Mouse (Mus musculus) thymus, postnatal 36 days (tissue): ENCODE results near the gene Btnl10.

Experiments
- DNase-seq, 2 experiments: peaks; one replicate each; pipeline ENCODE4 v3.0.0; 2022; ENCODE audit warnings: mixed read lengths in 2 of 2

The Btnl10 gene

DNA sequence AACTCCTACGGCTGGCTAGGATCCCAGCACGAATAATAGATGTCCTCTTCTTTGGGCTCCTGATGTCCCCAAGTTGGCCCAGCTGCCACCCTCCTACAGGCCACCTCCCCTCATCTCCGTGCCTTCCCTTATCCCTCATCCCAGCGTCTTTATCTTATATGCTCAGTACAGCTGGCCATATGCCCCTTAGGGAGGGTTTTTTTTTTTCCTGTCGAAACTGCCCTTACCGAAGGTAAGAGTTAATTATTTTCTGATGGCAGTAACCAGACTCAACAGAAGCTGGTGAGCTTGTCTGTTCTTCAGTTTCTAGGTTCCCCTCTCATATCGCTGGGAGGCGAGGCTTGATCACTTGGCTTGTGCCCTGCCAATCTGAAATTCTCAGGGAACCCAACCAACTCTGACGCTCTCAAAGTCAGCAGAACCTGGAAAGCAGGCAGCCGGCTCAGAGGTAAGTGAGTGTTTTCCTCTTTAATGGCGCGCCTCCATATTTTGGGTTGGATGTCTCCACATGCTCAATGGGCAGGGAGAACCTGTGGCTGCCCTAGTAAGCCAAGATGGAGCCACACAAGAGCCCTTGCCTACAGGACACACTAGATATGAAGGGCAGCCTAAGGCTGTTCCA, at the start of gene Btnl10:
TSS of gene Btnl10 (plus strand) at position 164 of the 622 bp plus-strand sequence.
- no peak for DNase-seq

DNA sequence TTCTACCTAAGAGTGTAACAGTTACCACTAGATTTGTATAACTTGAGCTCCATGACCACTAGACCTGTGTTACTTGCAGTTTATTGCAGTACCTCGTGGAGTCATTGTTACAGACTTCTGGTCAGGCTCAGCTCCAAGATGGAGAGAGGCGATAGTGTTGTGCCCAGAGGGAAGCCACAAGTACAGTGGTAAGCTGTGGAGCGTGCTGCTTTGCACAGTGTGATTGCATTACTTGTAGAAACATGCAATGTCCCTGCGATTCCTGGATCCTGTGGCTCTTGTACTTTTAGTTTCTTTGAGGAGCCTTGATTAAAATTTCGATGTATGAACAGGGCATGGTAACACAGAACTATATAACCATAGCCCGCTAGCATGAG, 49.8 kb upstream of the Btnl10 start:
- DNase-seq: no peak

DNA sequence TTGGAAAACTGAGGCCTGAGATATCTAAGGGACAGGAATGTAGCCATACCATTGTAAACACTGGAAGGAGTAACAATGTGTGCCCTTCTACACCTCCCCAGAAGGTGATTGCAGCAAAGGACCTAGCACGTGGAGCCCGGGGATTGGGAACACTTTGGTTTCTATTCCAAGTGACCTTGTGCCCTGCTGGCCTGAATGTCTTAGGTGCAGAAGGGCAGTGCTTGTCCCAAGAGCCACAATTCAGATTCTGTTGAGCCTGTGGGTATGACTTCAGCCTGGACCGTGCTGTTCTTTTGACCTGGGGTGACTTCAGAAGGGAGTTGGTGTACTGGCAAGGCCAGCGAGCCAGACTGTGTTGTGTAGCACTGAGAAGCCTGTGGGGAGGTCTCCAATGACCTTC, 46.7 kb upstream of the Btnl10 start:
- DNase-seq: no peak

DNA sequence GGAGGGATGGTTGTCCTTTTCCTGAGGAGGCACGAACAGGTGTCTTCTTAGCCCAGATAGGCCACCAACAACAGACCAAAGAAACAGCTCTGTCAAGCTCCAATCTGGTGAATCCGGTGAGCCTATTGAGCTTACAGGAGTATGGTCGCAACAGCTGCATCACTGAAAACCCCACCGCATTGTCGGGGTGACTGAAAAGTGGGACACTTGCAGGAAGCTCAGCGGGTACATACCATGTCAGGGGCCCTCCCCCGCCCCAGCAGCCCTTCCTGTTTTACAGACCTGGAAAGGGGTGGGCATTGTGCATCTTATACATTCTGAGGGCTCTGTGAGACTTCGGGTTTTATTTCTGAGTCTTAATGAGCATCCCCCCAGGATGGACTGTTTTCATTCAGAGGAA, 34.0 kb upstream of the Btnl10 start:
- DNase-seq: peak; percentile 82 to 91

DNA sequence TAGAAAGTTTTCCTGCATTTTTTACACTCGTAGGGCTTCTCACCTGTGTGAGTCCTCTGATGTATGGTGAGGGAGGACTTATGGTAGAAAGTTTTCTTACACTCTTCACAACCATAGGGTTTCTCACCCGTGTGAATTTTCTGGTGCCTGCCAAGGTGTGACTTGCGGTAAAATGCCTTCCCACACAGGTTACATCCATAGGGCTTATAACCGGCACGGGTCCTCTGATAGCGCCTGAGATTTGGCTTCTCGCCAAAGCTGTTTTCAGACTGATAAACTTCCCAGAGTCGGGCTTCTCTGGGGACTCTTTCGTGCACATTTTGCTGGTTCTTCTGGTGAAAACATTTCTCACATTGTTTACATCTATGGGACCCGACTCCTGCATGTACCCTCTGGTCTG, 27.2 kb upstream of the Btnl10 start:
- DNase-seq: no peak

DNA sequence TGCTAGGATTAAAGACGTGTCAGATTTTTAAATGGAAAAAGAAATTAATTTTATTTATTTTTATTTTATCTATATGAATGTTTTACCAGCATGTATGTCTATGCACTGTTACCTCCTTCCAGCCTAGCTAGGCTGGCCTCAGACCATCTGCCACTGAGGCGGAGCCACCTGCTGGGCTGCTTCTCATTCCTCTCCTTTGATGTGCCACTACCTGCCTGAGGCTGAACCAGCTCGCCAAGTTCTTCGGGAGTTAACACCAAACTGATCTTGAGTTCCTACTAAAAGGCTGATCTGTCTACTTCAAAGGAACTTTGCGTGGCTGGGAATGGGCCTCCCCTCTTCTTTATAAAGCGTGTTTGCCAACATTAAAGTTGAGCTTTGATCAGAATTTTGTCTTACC, 23.3 kb upstream of the Btnl10 start:
- peak; percentile 52 to 70 for DNase-seq

DNA sequence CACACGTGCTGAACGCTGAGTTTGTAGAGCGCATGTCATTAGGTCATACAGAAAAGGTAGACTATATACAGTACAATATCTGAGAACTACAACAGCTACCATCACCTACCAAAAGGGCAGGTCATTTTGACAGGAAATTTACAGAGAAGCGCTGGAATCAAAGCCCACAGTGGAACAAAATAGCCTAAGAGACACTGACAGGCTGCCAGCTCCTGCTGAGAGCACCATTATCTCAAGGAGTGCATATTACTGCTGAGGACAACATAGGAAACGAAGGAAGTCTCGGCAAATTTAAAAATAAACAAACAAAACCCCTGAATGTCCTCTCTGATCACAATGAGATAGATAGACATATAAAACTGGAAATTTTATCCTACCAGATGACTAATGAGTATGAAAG, 20.2 kb upstream of the Btnl10 start:
- no peak for DNase-seq

DNA sequence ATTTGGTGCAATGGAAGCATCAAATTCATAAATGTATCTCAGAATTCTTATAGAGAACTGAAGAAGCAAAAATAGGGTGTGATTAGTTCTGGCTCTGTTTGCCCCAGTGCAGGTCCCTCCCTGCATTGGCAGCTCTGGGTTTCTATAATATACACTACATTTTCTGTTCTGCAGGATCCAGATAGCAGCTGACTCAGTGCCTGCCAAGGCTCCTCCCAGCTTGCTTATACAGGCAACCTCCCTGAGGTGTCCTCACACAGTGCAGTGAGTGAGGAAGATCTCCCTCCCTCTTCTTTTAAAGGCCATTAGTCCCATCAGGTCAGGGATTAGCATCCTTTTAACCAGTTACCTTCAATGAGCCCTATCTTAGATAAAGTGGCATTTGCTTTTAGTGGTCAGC, 16.6 kb upstream of the Btnl10 start:
- no peak for DNase-seq

DNA sequence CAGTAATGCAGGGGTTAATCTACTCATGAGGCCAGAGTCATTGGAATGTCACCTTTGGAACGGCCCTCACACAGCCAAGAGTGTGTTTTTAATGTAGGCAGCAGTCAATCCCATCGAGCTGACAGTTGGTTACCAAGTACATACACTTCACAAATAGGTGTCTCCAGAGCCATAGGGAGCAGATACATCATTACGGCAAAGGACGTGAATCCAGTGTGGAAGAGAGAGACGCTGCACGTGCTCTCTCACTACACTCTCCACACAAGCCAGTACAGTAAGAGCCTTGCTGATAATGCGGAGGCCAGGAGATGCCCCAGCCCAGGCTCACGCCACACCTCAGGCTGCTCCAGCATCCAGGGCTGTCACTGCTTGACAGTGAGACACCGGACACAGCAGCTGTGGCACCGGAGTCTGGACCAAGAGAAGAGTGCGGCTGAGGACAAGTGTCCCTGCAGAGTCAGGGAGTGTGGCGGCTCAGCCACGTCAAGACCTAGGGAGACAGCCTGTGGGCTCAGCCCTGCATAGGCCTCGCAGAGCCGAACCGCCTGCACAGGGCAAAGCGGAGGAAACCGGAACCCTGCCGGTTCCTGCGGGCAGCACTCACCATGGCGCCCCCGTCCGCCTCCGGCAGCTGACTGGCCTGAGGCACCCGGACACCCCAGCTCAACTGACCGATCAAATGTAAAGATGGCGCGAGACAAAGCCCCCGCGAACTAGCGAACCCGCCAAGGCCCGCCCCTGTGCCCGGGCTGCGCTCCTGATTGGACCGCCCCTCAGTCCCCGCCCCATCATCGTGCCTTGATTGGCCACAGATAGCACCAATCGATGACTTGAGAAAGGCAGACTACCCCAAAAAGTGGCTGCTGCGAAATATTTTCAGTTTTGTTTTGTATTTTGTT, 13.9 kb upstream of the Btnl10 start, which contains the start of gene Zfp39:
TSS of gene Zfp39 (minus strand) at position 715 of the 899 bp plus-strand sequence.
- DNase-seq: peak; percentile 96 to 99

DNA sequence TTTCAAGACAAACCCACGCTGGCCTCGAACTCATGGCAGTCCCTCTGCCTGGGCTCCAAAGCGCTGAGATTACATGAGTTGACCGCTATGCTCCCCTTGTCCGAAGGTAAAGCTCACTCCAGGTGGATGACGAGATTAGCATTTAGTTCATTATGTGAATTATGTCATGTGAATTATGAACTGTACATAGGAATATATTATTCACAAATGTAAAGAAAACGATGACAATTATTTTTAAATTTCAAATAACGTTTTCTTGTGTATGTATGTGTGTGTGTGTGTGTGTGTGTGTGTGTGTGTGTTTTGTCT, 13.3 kb upstream of the Btnl10 start:
- no peak for DNase-seq

DNA sequence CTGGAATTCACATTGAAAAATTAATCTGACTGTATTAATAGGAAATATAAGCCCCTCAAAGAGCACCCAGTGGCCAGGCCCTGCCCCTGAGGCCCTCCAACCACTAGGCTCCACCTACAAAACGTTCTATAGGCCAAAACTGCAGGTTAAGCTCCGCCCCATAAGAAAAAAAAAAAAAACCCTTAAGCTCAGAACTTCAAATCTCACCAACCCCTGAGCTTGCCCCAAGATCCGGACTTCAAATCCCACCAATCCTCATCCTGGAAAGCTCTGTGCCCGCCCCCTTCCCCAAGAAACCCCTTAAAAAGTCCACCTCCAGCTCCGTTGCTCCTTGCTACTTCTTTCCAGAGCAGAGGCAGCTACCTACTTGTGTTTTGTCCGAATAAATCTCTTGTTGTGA, 12.9 kb upstream of the Btnl10 start:
- DNase-seq: no peak

DNA sequence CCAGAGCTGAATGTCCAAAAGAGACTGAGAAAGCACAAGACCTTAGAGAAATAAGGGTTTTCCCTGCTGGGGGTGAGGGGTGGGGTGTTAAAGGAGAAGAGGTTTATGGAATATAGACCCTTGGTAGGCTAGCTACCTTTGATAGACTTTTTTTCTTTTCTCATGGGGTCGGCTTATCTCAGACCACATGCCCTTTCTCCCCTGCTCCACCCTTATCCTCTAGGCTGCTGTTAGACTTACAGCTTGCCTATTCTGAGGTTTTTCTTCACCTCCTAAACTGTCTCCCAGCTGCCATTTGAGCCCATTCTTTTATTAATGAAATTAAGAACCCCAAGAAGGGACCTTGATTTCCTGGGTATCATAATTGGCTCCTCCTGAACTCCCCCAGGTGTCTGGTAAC, 3.9 kb upstream of the Btnl10 start:
- no peak for DNase-seq

DNA sequence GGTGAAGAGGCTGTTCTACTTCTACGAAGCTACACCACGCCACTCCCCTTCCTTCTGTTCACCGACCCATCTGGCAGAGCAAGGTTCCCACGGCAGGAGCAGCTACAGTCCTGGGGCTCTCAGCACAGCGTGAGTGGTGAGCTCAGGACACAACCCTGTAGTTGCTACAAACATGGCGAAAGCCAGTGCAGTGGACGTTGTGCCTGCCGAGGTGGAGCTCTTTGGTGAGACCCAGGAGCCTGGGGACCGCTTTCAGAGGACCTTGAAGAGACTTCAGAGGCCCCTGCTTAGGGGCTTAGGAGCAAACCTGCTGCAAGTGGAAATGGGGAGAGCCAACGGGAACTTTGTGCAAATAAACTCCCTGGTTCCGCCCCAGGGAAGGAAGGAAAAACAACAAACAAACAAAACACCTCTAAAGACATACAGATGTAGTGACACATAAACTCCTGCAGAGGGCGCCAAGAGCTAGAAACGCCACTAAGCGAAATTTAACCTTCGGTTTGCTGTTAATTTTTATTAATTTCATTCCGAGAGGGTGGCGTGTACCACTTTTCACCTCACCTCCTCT, 3.2 kb upstream of the Btnl10 start:
- DNase-seq: peak in 1 of 2 experiments; percentile 27

DNA sequence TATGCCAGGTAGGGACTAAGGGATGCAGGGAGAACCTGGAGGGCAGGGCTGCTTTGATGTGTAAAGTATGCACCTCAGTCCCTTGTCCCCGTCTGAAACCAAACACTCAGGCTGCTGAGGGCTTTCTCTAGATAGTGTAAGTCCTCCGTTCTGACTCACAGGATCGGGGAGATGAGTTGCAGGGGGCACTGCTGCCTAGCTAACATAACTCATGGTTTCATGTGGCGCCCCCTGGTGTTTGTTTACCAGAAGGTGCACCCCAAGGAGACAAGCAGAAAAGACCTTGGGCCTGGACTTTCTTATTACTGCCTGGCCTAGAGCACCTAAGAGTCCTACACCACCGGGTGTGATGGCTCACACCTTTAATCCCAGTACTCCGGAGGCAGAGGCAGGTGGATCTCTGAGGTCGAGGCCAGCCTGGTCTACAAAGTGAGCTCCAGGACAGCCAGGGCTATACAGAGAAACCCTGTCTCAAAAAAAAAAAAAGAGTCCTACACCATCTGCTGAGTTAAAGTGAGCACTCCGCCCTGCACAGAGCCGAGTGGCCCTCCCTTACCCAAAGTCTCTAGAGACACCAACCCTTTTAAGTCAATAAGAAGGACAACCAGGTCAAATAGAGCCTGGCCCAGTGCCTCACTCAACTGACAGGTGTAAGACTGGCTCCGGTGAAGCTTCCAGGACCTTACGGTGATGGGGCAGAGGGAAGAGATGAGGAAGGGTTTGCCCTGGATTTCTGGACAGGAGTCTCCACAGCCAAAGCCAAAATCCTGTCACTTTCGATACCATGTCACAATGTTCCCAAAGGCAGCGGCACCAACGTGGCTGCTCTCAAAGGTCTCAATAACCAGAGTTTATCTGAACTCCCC, 596 bp upstream of the Btnl10 start:
- peak; percentile 76 to 78 for DNase-seq

DNA sequence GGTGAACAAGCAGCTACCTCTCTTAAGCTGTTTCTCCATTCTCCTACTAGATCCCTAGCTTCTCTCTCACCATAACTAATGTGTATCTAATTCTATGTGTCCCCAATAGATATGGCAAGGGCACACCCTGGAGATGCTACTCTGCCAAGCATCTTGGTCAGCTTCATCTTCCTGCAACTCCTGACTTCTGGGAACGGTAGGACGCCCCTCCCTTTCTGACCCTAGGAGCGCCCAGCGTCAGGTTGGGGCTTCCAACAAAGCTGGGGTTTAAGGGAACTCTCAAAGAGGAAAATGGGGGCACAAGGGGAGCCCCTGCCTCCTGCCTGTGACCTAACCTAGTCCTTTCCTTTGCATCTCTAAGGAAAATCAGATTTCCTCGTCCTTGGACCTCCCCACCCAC, 1.1 kb downstream of the Btnl10 start:
- DNase-seq: no peak

DNA sequence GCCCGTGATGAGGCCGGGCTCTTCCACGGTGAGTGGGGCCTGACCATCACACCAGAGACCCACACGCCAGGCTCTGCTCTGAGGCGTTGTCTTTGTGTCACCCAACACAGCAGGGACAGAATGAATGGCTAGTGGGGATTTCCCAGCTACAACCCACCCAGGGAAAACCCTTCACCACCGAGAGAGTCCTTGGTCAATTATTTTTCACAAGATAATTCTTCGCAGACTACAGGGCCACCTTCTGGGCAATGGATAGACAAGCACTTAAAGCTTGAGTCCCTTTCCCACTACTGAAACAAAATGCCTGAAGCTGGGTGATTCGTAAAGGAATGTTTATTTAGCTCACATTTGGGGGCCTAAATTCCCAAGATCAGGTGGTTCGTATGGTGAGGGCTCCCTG, 4.7 kb downstream of the Btnl10 start:
- DNase-seq: no peak

DNA sequence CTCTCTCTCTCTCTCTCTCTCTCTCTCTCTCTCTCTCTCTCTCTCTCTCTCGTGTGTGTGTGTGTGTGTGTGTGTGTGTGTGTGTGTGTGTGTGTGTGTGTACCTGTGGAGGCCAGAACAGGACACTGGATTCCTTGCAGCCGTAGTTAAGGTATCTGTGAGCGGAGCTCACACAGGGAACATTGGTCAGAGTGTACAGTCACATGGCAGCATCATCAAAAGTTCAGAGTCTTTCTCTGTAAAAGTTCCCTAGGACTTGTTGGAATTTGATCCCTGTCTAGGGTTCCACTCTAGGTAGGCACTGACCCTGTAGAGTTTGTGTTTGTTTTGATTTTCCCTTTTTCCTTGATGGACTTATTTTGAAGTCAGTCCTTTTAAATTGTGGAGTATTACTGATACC, 8.9 kb downstream of the Btnl10 start:
- DNase-seq: no peak

DNA sequence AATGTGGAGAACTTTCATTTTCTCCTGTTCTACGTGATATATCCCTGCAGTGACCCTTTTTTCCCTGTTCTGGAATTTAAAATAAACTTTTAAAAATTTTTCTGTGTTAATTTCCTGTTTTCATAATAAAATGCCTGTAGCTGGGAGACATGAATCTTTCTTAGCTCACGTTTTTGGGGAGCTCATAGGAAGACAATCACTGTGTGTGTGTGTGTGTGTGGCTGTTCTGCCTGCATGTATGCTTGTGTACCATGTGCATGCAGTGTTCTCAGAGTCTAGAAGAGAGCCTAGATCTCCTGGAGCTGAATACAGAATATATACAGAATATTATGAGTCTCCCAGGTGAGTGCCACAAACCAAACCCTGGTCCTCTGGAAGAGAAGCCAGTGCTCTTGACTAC, 9.3 kb downstream of the Btnl10 start:
- no peak for DNase-seq

DNA sequence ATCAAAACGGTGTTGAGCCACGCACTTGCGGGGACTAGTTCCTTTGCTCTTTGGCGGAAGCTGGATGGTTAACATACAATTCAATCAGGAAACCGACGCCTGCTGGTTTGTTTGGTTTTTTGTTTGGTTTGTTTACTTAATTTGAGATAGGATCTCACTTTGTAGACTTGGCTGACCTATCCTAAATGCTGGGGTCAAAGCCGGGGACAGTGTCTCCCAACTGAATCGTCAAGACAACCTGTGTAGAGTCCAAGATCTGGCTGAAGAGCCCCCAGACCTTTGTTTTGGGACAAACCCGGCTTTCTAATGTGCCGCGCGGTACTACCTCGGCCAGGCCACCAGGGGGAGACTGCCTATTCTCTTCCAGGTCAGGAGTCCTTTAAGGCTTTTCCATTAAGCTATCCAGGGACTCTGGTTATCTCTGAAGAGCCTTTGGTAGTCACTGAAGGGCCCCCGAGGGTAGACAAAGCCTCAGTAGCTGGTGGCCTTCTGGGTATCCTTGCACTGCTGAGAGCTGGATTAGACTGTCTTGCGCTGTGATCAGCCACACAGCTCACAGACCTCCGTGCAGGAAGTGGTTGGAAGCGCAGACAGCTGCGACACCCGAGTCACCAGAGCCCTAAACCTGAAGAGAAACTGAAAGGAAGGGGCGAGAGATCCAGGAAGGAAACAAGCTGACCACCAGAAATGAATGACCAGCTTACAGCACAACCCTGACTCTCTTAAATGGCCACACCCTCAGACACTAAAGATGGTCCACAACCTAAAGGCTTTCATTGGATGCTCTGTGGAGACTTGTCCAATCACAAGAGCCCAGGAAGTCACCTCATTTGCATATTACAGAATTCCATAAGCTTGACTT, 10.3 kb downstream of the Btnl10 start:
- DNase-seq: peak; percentile 75 to 78

DNA sequence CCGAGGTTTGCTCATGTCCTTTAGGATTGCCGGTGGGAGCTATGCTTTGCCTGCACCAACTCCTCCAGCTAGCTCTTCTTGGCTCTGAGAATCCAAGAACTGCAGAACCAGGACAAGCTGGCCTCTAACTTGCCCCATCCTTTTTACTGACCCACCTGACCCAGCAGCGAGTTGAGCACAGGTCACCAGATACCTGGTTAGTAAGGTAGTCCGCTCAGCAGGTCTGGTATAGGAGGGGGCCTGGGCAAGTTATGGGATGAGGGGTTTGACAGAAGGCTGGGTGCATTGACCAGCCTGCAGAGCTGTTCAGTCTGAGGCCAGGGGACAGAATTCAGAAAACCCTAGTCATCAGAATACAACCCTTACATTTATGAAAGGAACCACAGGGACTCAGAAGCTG, 11.3 kb downstream of the Btnl10 start:
- DNase-seq: no peak

DNA sequence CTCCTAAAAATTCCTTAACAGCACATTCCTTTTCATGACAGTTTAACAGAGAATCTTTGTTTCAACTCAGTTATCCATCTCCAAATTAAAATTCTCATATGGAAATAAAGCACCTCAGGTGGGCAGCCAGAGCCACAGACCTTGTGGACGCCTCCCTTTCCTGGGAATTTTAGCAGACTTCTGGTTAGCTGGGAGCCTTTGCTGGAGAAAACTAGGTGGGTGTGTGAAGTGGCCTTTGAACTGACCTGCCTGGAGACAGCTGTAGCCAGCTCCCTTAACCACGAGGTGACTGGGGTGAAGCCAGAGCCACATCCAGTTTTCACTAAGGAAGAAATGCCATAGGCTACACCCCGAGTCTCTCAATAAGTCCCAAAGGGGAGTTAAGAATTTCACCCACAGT, 11.9 kb downstream of the Btnl10 start:
- no peak for DNase-seq

DNA sequence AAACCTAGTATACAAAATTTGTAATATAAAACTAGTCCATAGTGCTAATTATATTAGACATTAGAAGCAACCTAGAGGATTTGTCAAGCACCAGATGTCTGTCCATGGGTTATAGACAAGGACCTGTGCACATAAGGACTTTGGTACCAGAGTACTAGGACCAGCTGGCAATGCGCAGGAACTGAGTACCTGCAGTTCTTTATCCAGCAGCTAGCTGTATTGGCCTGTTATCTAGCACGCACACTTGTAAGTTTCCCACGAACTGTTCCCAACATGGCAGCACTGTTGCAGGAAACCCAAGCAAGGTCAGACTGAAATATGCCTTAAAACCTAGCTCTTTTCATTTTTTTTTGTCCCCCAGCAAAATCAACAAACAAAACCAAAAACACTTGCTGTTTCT, 12.5 kb downstream of the Btnl10 start:
- no peak for DNase-seq
